Mouse (Mus musculus): ENCODE data around the gene Tex33.

The Tex33 gene

GRCm38 (mm10) chr15:78328520-78329097 lies 67.1 kb downstream of the Tex33 start:
- in situ Hi-C loops (cut with MboI, MseI): no loop called here

Measured in regulatory T cell (primary cell).